Mouse (Mus musculus) hindbrain, embryonic 13.5 days (tissue): ENCODE measurements around the gene Ssu2. TPM values are rescaled to one million over a fixed set of nuclear protein-coding genes. Genes with fewer than 3 reads are reported as not detected.

ENCODE experiments used
- ATAC-seq: fragments of 200-750 bp; cut with Nextera tagmentation; 2 replicates; pipeline ENCODE4 v1.8.0; 2017; ENCODE audit warnings: moderate TSS enrichment; ENCODE audit not compliant: low FRiP score
- H3K27ac ChIP-seq: fragments of 300-500 bp; sonication (generic); 2 replicates; pipeline ENCODE4 v1.5.1; 2015; ENCODE audit warnings: inconsistent platforms, mild to moderate bottlenecking, moderate library complexity
- H3K27me3 ChIP-seq: fragments of 300-500 bp; sonication (generic); 2 replicates; pipeline ENCODE4 v1.6.1; 2015; ENCODE audit warnings: mild to moderate bottlenecking, inconsistent platforms
- H3K36me3 ChIP-seq: fragments of 300-500 bp; sonication (generic); 2 replicates; pipeline ENCODE4 v1.6.1; 2015; ENCODE audit warnings: mild to moderate bottlenecking, inconsistent platforms
- H3K4me1 ChIP-seq: fragments of 300-500 bp; sonication (generic); replicated peaks from 2 replicates; pipeline ENCODE4 v1.6.1; 2015; ENCODE audit warnings: inconsistent platforms
- H3K4me2 ChIP-seq: fragments of 300-500 bp; sonication (generic); 2 replicates; pipeline ENCODE4 v1.6.1; 2015; ENCODE audit warnings: inconsistent platforms, mild to moderate bottlenecking, moderate library complexity
- H3K4me3 ChIP-seq: fragments of 300-500 bp; sonication (generic); 2 replicates; pipeline ENCODE4 v1.5.1; 2015; ENCODE audit warnings: mild to moderate bottlenecking, inconsistent platforms
- H3K9ac ChIP-seq: fragments of 300-500 bp; sonication (generic); 2 replicates; pipeline ENCODE4 v1.6.1; 2015; ENCODE audit warnings: mild to moderate bottlenecking, inconsistent platforms
- H3K9me3 ChIP-seq: fragments of 300-500 bp; sonication (generic); 2 replicates; pipeline ENCODE4 v1.6.1; 2016; ENCODE audit warnings: inconsistent platforms
- WGBS: fragments of 180-500 bp; shearing (Covaris S2); methylation state at CpG from one replicate; pipeline ENCODE4 v1.1.7; 2015; 5-methylcytosine and 5-hydroxymethylcytosine counted together
- polyA plus RNA-seq: library from polyadenylated mRNA; unstranded; fragments of >200 nt; fragmentation: Nextera tagmentation; extraction: Ambion mirVana; gene quantifications from 2 replicates; pipeline ENCODE4 v1.2.1, GENCODE M21; 2015

Ssu2 gene
- polyA plus RNA-seq, 1 experiment from 2014 or later = not detected

DNA sequence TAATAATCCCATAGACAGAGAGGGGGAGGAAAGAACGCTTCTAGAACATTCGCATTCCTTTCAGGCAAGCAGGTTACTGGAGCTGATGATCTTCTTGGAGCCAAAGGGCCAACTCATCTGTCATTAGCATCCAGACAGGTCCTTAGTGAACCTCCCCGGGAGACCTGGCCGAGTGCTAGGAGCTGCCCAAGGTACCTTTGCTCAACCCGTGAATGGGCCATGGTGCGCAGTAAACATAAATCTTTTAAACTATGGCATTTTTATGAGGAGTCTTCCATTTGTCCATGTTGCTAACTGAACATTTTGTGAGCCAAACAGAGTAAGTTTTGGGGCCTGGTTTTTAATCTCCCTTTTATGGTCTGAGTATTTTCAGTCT is 56.6 kb downstream of the Ssu2 start:
- no peak overlapping the region for H3K4me2 ChIP-seq
- H3K36me3 ChIP-seq = no peaks in the 10 kb centered on the region
- H3K9me3 ChIP-seq = no peaks in the 10 kb centered on the region
- 65% methylated on average over 6 of the region's 6 CpGs for WGBS
- no peaks in the 10 kb centered on the region for H3K27me3 ChIP-seq
- no peak for ATAC-seq
- no peaks in the 10 kb centered on the region for H3K4me1 ChIP-seq
- H3K27ac ChIP-seq = no peak overlapping the region
- H3K9ac ChIP-seq = no peak overlapping the region
- H3K4me3 ChIP-seq = no peak overlapping the region

GRCm38 (mm10) chr6:112330520-112331222 is 57.2 kb downstream of the Ssu2 start:
- Histone ChIP-seq H3K27me3 (no peaks in the 10 kb centered on the region), H3K27ac (no peak overlapping the region), H3K4me3 (no peak overlapping the region), H3K9me3 (no peaks in the 10 kb centered on the region), H3K9ac (no peak overlapping the region), H3K4me2 (no peak overlapping the region), H3K36me3 (no peaks in the 10 kb centered on the region), H3K4me1 (no peaks in the 10 kb centered on the region)
- no peak for ATAC-seq
- WGBS = 63% methylated on average over 5 of the region's 5 CpGs

GRCm38 (mm10) chr6:112327793-112328192 is 60.0 kb downstream of the Ssu2 start:
- no peaks in the 10 kb centered on the region for H3K36me3 ChIP-seq
- no peak for ATAC-seq
- no peak overlapping the region for H3K27ac ChIP-seq
- no peak overlapping the region for H3K4me3 ChIP-seq
- no peak overlapping the region for H3K9ac ChIP-seq
- no peaks in the 10 kb centered on the region for H3K9me3 ChIP-seq
- no peaks in the 10 kb centered on the region for H3K27me3 ChIP-seq
- H3K4me2 ChIP-seq = no peak overlapping the region
- H3K4me1 ChIP-seq = no peaks in the 10 kb centered on the region
- WGBS = 88% methylated on average over 5 of the region's 5 CpGs

DNA sequence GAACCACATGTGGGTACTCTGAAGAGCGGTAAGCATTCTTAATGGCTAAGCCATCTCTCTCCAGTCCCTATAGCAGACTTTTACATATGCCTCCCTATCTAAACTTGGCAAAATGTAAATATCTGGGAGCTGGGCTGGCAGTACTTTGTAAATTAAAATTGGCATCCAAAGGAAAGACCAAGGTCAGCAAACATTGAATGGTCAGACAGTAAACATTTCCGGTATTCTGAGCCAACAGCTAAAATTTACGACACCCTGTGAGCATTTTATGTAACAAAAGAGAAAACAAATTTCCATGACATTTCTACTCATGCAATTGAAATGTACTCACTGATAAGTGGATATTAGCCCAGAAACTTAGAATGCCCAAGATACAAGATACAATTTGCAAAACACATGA is 62.6 kb downstream of the Ssu2 start:
- Histone ChIP-seq H3K9ac (no peak overlapping the region), H3K4me3 (no peak overlapping the region), H3K36me3 (no peaks in the 10 kb centered on the region), H3K9me3 (no peaks in the 10 kb centered on the region), H3K4me1 (no peaks in the 10 kb centered on the region), H3K27me3 (no peaks in the 10 kb centered on the region), H3K4me2 (no peak overlapping the region), H3K27ac (no peak overlapping the region)
- ATAC-seq = no peak
- 95% methylated on average over 3 of the region's 3 CpGs for WGBS

DNA sequence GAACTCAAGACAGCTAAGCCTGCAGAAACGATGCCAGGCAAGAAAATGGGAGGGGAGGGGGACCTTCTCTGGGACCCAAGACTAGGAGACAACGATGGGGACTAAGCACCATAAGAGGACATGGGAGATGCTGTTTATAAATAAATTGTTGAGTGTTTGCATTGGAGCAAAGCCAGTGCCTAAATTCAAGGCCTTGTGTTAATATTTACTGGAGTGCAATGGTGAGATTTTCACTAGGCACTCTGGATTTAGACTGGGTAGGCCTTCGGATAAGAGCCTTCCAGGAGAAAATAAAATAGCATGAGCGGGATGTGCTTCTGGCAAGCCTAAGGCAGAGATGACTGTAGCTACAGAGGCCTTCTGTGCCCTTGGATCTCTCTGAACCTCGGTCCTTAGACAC is 64.9 kb downstream of the Ssu2 start:
- Histone ChIP-seq H3K27ac (no peak overlapping the region), H3K9ac (no peak overlapping the region)

GRCm38 (mm10) chr6:112320679-112321078 is 67.1 kb downstream of the Ssu2 start:
- Histone ChIP-seq H3K9me3 (no peaks in the 10 kb centered on the region), H3K27me3 (no peaks in the 10 kb centered on the region), H3K4me1 (no peaks in the 10 kb centered on the region), H3K36me3 (no peaks in the 10 kb centered on the region), H3K9ac (no peak overlapping the region), H3K4me3 (no peak overlapping the region), H3K4me2 (no peak overlapping the region), H3K27ac (no peak overlapping the region)
- no peak for ATAC-seq
- WGBS = 39% methylated on average over 5 of the region's 5 CpGs

More for the DNA sequence above, 64.9 kb downstream of the Ssu2 start:
- Histone ChIP-seq H3K4me1 (no peaks in the 10 kb centered on the region), H3K4me3 (no peak overlapping the region), H3K36me3 (no peaks in the 10 kb centered on the region), H3K9me3 (no peaks in the 10 kb centered on the region), H3K27me3 (no peaks in the 10 kb centered on the region), H3K4me2 (no peak overlapping the region)
- 89% methylated on average over 5 of the region's 5 CpGs for WGBS
- no peak for ATAC-seq

- Histone ChIP-seq H3K27me3 (no peaks in the 10 kb centered on the region), H3K4me1 (no peaks in the 10 kb centered on the region), H3K9ac (no peak overlapping the region), H3K36me3 (no peaks in the 10 kb centered on the region), H3K4me3 (no peak overlapping the region), H3K27ac (no peak overlapping the region), H3K4me2 (no peak overlapping the region), H3K9me3 (no peaks in the 10 kb centered on the region)
- ATAC-seq = no peak
- 94% methylated on average over 4 of the region's 4 CpGs for WGBS
These were observed 68.4 kb downstream of the Ssu2 start for GRCm38 (mm10) chr6:112319449-112319848.

- 0 out of 2 replicates have a peak, but pooled peaks cover 3% of the 10 kb centered on the region for H3K4me1 ChIP-seq
- peak; percentile 52 for ATAC-seq
- WGBS = 35% methylated on average over 4 of the region's 4 CpGs
These were observed 76.4 kb downstream of the Ssu2 start for GRCm38 (mm10) chr6:112311385-112311784.

GRCm38 (mm10) chr6:112309330-112309938 is 78.4 kb downstream of the Ssu2 start:
- Histone ChIP-seq H3K27me3 (no peaks in the 10 kb centered on the region), H3K36me3 (no peaks in the 10 kb centered on the region), H3K4me2 (no peak overlapping the region), H3K4me1 (0 out of 2 replicates have a peak, but pooled peaks cover 3% of the 10 kb centered on the region), H3K4me3 (no peak overlapping the region), H3K27ac (no peak overlapping the region), H3K9ac (no peak overlapping the region), H3K9me3 (no peaks in the 10 kb centered on the region)
- WGBS = 60% methylated on average over 6 of the region's 6 CpGs
- no peak for ATAC-seq

More at GRCm38 (mm10) chr6:112311385-112311784, 76.4 kb downstream of the Ssu2 start:
- Histone ChIP-seq H3K4me3 (no peak overlapping the region), H3K9ac (no peak overlapping the region), H3K27ac (no peak overlapping the region), H3K9me3 (no peaks in the 10 kb centered on the region), H3K27me3 (no peaks in the 10 kb centered on the region), H3K4me2 (no peak overlapping the region), H3K36me3 (no peaks in the 10 kb centered on the region)

Other genes starting within 250 kb of the Ssu2 start
- 10.1 and 12.1 TPM in 2 replicates for gene Lmcd1, start 114.3 kb downstream of the Ssu2 start, polyA plus RNA-seq
- gene Cav3, start 71.5 kb upstream of the Ssu2 start, polyA plus RNA-seq = 0.17 and 0.23 TPM in 2 replicates
- gene Oxtr, start 101.9 kb upstream of the Ssu2 start, polyA plus RNA-seq = 0.51 and 0.56 TPM in 2 replicates